Mouse (Mus musculus): Measurements from ENCODE around the gene Csf3r.
"Not testable (repeated sequence)": the region's sequence is repeated elsewhere in the genome, so short reads cannot be mapped to it uniquely, and the experiment has no call there.

The Csf3r gene

DNA sequence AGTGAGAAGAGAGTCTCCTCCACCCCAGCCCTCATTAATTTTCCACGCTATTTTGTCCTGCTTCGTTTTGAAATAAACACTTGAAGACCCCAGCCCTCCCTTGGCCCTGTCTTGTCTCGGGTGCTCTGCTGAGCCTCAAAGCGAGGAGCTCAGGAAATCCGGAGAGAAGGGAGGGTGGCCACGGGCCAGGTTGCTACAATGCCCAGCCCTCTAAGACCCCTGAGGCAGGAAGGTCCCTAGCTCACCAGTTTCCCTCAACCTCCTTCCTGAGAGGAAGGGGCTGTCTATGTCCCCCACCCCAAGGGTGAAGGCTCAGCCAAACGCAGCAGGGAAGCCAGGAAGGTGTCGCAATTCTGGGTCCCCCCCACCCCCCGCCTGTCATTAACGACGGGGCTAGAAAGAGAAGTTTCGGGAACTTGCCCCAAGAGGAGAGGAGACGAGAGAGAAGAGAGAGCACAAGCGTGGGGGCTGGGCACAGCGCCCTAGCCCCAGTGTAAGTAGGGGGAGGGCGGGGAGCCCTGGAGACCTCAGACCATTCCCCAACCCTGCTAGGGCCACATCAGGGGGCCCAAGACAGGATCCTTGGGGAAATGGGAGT is at the start of gene Csf3r:
TSS of gene Csf3r (plus strand) at position 248 of the 598 bp plus-strand sequence.
- no peak for DNase-seq (ENCODE audit: extremely low read depth, insufficient read length, low spot score)

DNA sequence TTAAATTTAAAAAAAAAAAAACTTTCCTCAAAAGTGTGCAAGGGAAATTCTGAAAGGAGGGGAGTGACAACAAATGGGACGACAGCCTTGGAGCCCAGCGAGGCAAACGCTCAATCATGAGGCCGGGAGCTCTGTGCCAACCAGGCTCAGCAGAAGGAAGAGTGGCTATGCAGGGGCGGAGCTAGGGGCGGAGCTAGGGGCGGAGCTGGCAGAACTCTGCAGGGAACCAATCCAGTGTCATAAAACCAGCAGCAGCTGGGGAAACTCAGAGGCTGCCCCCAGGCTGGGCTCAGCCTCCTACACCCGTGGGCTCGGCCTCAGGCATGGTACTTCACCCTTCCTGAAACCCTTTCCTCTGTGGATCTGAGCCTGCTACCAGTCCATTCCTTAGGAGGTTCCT is 46.6 kb upstream of the Csf3r start:
- no peak for DNase-seq (ENCODE audit: extremely low read depth, insufficient read length, low spot score)

DNA sequence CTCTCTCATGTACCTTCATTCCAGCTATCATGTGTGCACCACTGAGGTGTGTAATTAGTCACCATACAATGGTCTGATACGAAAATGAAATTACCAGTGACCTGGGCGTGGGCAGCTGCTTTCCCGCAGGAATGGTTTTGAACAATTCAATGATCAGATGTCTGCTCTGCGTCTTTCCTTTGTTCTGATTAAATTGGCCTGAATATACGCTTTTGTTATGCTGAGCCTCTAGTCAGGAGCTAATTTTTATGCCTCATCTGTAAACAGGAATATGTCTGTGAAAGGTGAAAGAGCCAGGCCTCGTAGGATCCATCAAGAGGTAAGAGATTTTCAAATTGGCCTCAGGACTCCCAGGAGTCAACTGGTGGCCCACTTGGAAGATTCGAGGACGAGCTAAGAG is 41.1 kb upstream of the Csf3r start:
- no peak for DNase-seq (ENCODE audit: extremely low read depth, insufficient read length, low spot score)

- DNase-seq (ENCODE audit: extremely low read depth, insufficient read length, low spot score), result not testable (repeated sequence)
These were observed 38.6 kb upstream of the Csf3r start for GRCm38 (mm10) chr4:125985703-125986102.

DNA sequence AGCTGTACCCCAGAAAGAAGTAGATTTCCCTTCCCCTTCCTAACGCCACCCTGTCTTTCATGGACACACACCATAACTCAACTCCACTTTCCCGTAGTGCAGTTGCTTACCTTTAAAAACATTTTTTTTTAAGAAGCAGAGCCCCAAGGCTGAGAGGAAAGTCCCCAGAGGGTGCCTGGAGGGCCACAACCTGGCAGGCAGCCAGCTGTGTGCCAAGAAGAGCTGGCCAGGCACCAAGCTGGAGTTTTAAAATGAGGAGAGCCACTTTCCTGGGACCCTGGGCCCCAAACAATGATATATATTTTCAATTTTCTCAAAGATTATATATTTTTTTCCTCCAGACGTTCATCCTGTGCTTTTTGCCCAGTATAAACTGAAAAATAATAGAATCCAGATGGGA is 37.3 kb upstream of the Csf3r start:
- DNase-seq (ENCODE audit: extremely low read depth, insufficient read length, low spot score), result no peak

GRCm38 (mm10) chr4:125989061-125989460 is 35.3 kb upstream of the Csf3r start:
- DNase-seq (ENCODE audit: extremely low read depth, insufficient read length, low spot score), result no peak

DNA sequence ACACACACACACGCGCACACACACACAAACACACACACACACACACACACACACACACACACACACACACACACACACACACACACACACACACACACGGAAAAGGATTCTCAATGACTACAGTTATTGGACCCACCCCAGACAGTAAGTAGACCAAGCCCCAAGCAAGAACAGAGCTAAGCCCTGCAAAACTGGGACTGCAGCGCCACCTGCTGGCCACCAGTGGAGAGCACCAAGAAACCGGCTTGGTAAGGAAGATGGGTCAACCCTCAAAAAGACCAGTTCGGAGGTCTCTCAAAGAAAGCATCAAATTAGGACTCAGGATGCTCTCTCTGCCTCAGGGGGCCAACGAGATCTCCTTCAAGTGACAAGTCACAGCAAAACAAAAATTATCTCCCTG is 34.2 kb upstream of the Csf3r start:
- DNase-seq (ENCODE audit: extremely low read depth, insufficient read length, low spot score), result peak; percentile 28

GRCm38 (mm10) chr4:125992206-125992605 is 32.1 kb upstream of the Csf3r start:
- no peak for DNase-seq (ENCODE audit: extremely low read depth, insufficient read length, low spot score)

DNA sequence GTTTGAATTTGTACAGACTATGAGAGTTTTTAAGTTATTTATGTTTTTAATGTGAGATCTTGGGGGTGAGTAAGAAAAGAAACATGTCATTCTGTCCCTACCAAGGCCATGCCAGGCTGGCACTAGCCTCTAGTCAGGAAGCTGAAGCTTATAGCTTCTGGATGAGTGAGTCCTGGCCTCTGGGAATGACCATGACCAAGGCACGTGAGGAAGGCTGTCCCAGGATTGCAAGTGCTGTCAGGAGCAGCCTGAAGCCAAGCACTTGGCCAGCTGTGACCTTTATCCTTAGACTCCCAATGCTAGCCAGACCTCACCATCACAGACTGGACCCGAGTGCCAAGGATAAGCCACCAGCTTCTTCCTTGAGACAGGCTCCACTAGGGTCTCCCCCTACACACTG is 31.4 kb upstream of the Csf3r start:
- no peak for DNase-seq (ENCODE audit: extremely low read depth, insufficient read length, low spot score)

DNA sequence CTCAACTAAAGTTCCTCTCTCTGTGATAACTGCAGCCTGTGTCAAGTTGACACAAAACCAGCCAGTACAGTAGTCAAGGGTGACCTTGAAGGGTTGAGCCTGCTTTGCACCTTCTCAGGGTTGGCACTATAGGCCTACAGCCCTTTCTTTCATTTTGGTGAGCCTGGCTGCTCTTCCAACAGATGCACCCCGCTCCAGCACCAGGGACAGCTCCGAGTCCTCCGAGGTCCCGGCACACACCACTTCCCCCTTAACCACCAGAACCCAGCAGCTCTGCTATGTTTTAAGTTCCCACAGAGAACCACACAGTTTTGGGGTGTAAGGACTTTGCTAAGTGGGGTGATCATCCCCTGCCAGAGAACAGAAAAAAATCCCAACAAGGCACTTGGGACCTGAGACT is 27.8 kb upstream of the Csf3r start:
- no peak for DNase-seq (ENCODE audit: extremely low read depth, insufficient read length, low spot score)

DNA sequence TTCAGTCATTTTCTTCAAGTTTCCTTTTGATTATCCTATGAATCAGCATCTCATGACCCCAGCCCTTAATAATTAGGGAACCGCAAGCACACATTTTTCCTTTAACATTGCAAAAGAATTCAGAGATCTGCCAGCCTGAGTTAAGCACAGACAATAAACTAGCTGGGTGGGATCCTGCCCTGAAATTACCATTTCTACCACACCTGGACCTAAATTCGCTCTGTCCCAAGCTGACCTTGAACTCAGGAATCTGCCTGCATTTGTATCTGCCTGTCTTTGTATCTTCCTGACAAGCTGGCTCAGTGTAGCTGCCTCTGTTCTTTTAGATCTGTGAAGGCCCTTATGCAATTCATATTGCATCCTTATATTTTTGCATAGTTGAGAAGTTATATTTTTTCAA is 26.5 kb upstream of the Csf3r start:
- no peak for DNase-seq (ENCODE audit: extremely low read depth, insufficient read length, low spot score)

GRCm38 (mm10) chr4:126001311-126002199 is 22.8 kb upstream of the Csf3r start:
- DNase-seq (ENCODE audit: extremely low read depth, insufficient read length, low spot score), result peak; percentile 59

GRCm38 (mm10) chr4:126017676-126018332 is 6.5 kb upstream of the Csf3r start:
- DNase-seq (ENCODE audit: extremely low read depth, insufficient read length, low spot score), result no peak

- no peak for DNase-seq (ENCODE audit: extremely low read depth, insufficient read length, low spot score)
These were observed 5.3 kb upstream of the Csf3r start for GRCm38 (mm10) chr4:126018966-126019538.

DNA sequence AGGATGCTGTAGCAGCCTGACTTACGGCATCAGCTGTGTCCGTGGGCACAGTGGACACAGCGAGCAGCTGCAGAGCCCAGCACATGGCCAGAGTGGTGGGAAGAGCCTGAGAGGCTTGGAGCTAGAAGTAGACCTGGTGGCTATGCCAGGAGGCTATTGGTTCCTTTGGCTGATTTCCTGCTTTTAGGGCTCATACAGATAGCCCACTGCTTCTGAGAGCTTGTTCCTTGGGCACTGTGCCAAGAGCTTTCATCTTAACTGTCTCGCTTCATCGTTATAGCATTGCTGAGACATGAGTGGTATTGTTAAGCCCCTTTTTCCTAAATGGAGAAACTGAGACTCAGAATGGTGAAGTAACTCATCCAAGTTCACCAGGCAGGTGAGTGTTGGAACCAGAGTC is 1.5 kb downstream of the Csf3r start:
- DNase-seq (ENCODE audit: extremely low read depth, insufficient read length, low spot score), result no peak

- no peak for DNase-seq (ENCODE audit: extremely low read depth, insufficient read length, low spot score)
These were observed 3.6 kb downstream of the Csf3r start for GRCm38 (mm10) chr4:126027980-126028379.

DNA sequence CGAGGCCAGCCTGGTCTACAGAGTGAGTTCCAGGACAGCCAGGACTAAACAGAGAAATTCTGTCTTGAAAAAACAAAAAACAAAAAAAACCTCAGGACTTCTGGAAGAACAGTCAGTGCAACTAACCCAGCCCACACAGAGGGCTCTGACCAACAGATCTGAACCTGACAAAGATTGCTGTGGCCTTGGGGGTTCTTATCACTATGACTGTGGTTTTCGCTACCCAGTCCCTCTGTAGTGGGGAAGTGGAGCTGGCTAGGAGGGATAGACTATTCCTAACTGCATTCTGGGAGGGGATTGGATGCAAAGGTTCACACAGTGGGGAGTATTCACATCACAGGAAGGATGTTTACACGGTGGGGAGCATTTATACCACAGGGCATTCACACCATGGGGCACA is 4.7 kb downstream of the Csf3r start:
- no peak for DNase-seq (ENCODE audit: extremely low read depth, insufficient read length, low spot score)

DNA sequence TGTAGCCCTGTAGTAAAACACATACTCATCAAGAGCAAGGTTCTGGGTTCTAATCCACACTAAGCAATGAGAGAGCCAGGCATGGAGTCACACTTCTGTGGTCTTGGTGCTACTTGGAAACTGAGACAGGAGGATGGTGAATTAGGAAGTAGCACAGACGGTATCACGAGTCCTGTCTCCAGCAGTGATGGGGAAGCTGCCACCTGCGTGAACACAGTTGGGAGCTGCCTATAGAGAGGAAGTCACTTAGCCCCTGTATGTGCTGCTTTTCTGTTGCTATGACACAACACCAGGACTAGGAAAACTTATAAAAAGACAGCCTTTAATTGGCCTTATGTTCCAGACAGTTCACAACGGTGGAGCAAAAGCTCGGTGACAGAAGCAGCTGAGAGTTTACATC is 6.4 kb downstream of the Csf3r start:
- no peak for DNase-seq (ENCODE audit: extremely low read depth, insufficient read length, low spot score)

DNA sequence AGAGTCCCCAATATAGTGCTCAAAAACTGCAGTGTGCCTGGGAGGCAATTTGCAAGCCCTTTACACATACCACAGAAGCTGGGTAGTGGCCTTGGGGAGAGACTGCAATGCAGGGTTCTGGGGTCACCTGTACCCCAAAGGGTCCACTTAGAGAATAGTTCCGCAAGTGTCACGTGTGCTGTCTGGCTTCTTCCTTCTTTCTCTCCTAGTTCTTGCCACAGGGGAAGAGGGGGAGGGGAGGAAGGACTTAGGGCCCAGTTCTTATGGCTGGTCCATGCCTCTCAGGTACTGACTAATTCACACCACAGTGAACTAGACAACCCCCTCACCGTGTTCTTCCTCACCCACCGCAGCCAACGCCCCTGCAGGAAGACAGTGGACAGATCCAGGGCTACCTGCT is 11.1 kb downstream of the Csf3r start:
- DNase-seq (ENCODE audit: extremely low read depth, insufficient read length, low spot score), result no peak

DNA sequence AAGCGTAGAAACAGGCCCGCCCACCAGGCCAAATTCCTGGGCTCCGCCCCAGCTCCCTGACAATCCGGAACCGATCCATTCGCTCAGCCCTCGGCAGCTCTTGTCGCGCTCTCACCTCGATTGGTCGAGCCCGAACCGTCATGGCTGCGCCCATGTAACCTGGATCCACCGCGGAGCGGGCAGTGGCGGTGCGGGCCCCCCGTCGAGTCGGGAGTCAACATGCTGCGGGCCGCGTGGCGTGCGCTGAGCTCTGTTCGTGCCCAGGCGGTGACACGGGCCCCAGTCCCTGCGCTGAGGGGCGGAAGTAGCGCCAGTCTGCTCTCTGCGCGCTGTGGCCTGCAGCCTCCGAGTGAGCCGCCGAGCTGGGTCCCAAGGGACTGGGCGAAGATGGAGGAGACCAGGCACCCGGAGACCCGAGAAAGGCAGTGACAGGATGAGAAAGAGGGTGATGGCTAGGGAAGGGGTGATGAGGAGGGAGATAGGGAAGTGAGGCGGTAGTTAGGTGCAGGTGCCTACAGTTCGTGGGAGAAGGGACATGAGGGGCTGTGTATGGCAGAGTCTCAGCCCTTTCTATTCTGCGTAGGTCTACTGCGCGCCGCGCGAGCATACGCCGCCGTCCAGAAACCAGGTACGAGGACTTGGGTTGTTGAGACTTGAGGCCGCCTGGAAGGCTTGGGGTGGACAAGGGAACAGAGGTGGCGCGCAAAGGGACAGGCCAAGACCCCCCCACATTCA is 22.7 kb downstream of the Csf3r start, which contains the start of gene Mrps15:
TSS of gene Mrps15 (plus strand) at position 75 of the 735 bp plus-strand sequence.
- peak; percentile 86 for DNase-seq (ENCODE audit: extremely low read depth, insufficient read length, low spot score)

DNA sequence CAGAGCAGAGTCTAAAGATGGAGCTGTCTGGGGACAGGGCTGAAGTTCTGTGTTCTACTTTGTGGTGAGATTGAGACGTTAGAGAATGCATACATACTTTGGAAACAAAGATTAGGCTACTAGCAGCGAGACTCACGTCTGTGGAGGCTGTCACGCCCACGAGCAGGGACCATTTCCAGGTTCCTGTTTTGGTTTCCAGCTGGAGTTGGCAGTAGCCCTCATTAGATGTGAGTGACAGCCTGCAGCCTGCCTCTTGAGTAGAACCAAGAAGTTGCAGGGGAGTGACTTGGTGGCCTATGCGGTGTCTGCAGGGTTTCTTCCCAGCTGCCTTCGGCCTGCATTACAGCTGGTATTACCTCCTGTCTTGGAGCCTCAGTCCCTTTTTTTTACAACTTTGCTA is 27.3 kb downstream of the Csf3r start:
- no peak for DNase-seq (ENCODE audit: extremely low read depth, insufficient read length, low spot score)

Data from 3134 (cell line).